Mouse (Mus musculus) stomach, postnatal 0 days (tissue): ENCODE measurements around the gene Cavin1.

Experiments
- CTCF ChIP-seq: IDR thresholded peaks from 2 replicates; pipeline ENCODE4 v1.5.1; 2016; ENCODE audit warnings: antibody characterized with exemption, low read depth, mild to moderate bottlenecking, moderate library complexity
- EP300 ChIP-seq: optimal IDR thresholded peaks from 2 replicates; pipeline ENCODE3; 2016; ENCODE audit warnings: antibody characterized with exemption

GRCm38 (mm10) chr11:100962371-100962911 is 8.2 kb downstream of the Cavin1 start:
- TF ChIP-seq CTCF: no peak
- no peak for TF ChIP-seq EP300
